Mouse (Mus musculus): ENCODE data around the gene Dlk1. TPM values are rescaled to one million over a fixed set of nuclear protein-coding genes. Genes with fewer than 3 reads are reported as not detected.
A peak's percentile ranks its signal among the peaks of the same experiment; 100 is the strongest.

Gene Dlk1
- polyA plus RNA-seq, 1 experiment from 2014 or later = 69.0 TPM

DNA sequence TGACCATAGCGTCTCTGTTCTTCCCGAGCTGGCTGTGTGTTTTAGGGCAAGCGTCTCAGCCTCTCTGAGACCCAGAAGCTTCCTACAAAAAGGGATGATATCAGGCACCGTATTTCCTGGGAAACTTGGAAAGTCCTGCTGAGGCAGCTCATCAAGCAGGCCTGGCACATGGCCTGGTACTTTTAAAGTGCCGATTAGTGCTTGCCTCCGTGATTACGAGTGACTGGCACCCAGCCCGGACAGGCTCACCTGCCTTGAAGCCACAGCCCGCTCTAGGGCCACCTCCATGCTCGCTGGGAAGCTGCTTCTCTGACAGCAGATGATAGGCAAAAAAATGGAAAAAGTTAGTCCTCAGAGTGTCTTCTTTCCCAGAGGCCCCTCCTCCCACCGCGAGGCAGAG lies 32.6 kb upstream of the Dlk1 start:
- Histone ChIP-seq H3K4me2 (no peak overlapping the region), H3K36me3 (no peaks in the 10 kb centered on the region), H3K4me3 (no peak overlapping the region), H3K27me3 (replicated peaks) (peaks cover 2% of the 10 kb centered on the region; the same call in 1 of the 2 replicates), H3K27ac (ENCODE audit: poor library complexity, severe bottlenecking) (no peak overlapping the region), H3K9me3 (replicated peaks) (no peaks in the 10 kb centered on the region), H3K4me1 (replicated peaks) (peaks cover 38% of the 10 kb centered on the region), H3K9ac (no peak overlapping the region)
- 65% methylated on average over 12 of the region's 12 CpGs for WGBS
- ATAC-seq (ENCODE audit: insufficient number of reproducible peaks, low FRiP score) = no peak

DNA sequence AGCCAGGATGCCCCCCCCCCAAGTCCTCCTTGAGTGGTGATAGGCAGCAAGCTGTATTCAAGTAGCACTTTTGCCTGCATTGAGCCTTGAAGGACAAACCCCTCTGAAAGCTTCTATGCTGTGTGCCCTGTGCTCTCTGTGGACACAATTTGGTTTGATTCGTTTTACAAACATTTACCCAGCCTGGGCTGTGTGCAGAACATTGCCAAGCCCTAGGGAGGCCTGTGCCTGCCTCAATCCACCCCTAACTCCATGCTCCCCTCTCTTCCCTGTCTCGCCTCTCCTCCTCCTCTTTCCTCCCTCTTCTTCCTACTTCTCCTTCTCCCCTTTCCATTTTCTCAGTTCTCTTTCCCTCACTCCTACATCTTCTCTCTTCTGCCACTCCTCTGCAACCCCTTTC lies 29.5 kb upstream of the Dlk1 start:
- peaks cover 17% of the 10 kb centered on the region for H3K27me3 ChIP-seq (replicated peaks)
- no peak overlapping the region for H3K4me2 ChIP-seq
- ATAC-seq (ENCODE audit: insufficient number of reproducible peaks, low FRiP score) = no peak
- H3K27ac ChIP-seq (ENCODE audit: poor library complexity, severe bottlenecking) = no peak overlapping the region
- no peak overlapping the region for H3K4me3 ChIP-seq
- H3K9ac ChIP-seq = no peak overlapping the region
- H3K4me1 ChIP-seq (replicated peaks) = peaks cover 32% of the 10 kb centered on the region
- no peaks in the 10 kb centered on the region for H3K9me3 ChIP-seq (replicated peaks)
- 42% methylated on average over 2 of the region's 2 CpGs for WGBS
- no peaks in the 10 kb centered on the region for H3K36me3 ChIP-seq

DNA sequence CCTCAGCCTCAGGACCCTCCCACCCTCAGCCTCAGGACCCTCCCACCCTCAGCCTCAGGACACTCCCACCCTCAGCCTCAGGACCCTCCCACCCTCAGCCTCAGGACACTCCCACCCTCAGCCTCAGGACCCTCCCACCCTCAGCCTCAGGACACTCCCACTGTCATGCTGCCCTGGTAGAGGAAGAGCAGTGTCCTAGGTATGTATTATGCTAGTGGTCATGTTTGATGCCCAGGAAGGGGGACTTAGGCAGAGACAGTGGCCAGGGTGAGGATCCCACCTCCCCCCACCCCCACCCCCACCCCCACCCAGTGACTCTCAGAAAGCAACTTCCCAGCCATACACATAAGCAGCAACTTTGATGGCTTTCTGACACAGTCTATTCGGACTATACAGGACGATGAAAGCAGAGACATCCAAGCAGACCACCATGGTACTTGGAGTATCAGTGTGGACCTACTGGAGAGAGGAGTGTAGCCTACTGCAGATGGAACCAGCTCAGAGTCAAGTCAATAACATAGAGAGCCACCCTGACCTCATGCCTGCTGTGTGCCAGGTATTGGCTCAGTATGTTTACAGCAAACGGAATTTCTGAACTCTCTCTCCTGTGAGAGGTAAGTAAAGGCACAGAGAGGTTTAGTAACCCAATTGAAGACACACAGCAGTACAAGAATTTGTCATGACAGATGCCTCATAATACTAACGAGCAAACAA lies 28.8 kb upstream of the Dlk1 start:
- WGBS = 73% methylated on average over 4 of the region's 4 CpGs
- H3K4me1 ChIP-seq (replicated peaks) = peaks cover 25% of the 10 kb centered on the region

DNA sequence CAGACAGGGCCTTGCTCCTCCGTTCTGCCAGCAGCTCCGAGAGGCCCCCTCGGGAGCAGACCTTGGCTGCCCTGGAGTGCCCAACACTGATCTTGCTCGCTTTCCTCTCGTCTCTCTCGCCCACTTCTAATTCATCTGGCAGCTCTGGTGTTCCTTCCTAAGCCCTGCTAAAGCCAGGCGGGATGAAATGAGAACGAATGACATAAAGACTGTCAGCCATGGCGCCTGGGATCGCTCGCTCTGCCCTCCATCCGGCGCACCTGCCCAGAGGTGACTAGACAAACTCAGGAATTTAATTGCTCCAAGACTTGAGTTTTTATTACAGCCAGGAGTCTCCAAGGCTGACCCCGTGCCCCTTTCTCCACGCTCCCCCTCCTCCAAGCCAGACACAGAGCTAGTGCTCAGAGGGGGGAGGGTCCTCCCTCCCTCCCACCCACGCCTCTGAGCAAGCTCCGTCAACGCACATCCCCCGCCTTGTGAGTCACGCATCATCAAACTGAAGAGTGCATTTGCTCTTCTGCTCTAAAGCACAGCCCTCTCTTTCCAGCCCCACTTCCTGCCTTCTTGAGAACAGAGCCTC lies 27.8 kb upstream of the Dlk1 start:
- 25% methylated on average over 20 of the region's 20 CpGs for WGBS
- H3K4me3 ChIP-seq = no peak overlapping the region
- no peak for ATAC-seq (ENCODE audit: insufficient number of reproducible peaks, low FRiP score)
- no peaks in the 10 kb centered on the region for H3K9me3 ChIP-seq (replicated peaks)
- no peaks in the 10 kb centered on the region for H3K36me3 ChIP-seq
- no peak overlapping the region for H3K9ac ChIP-seq
- H3K27ac ChIP-seq (ENCODE audit: poor library complexity, severe bottlenecking) = no peak overlapping the region
- H3K4me2 ChIP-seq = peak overlapping the region; percentile 35
- peaks cover 21% of the 10 kb centered on the region for H3K4me1 ChIP-seq (replicated peaks)
- peaks cover 17% of the 10 kb centered on the region for H3K27me3 ChIP-seq (replicated peaks)

More for the DNA sequence above, 28.8 kb upstream of the Dlk1 start:
- Histone ChIP-seq H3K27me3 (replicated peaks) (peaks cover 17% of the 10 kb centered on the region), H3K36me3 (no peaks in the 10 kb centered on the region), H3K4me2 (no peak overlapping the region), H3K27ac (ENCODE audit: poor library complexity, severe bottlenecking) (no peak overlapping the region), H3K4me3 (no peak overlapping the region), H3K9me3 (replicated peaks) (no peaks in the 10 kb centered on the region), H3K9ac (no peak overlapping the region)
- no peak for ATAC-seq (ENCODE audit: insufficient number of reproducible peaks, low FRiP score)

DNA sequence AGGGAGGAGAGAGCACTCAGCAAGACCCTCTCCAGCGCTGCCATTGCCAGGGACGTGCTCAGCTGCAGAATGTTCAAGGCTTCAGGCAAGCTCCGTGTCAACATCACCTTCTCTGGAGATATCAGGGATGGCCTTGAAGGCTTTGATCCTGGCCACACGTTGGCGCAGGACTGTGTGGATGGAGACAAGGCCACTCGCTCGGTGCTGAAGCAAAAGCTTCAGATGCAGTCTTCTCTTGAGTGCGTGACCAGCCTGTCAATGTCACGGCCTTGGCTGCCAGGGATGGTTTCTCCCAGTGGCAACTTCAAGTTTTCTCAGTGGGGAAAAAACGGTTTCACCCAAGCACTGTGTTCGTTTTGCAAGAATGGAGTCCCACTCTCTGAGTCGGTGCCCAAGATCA lies 26.6 kb upstream of the Dlk1 start:
- ATAC-seq (ENCODE audit: insufficient number of reproducible peaks, low FRiP score) = no peak
- H3K9me3 ChIP-seq (replicated peaks) = no peaks in the 10 kb centered on the region
- no peak overlapping the region for H3K27ac ChIP-seq (ENCODE audit: poor library complexity, severe bottlenecking)
- H3K36me3 ChIP-seq = no peaks in the 10 kb centered on the region
- H3K27me3 ChIP-seq (replicated peaks) = peaks cover 17% of the 10 kb centered on the region
- H3K9ac ChIP-seq = no peak overlapping the region
- H3K4me1 ChIP-seq (replicated peaks) = peaks cover 18% of the 10 kb centered on the region
- no peak overlapping the region for H3K4me3 ChIP-seq
- H3K4me2 ChIP-seq = no peak overlapping the region
- 51% methylated on average over 12 of the region's 12 CpGs for WGBS

DNA sequence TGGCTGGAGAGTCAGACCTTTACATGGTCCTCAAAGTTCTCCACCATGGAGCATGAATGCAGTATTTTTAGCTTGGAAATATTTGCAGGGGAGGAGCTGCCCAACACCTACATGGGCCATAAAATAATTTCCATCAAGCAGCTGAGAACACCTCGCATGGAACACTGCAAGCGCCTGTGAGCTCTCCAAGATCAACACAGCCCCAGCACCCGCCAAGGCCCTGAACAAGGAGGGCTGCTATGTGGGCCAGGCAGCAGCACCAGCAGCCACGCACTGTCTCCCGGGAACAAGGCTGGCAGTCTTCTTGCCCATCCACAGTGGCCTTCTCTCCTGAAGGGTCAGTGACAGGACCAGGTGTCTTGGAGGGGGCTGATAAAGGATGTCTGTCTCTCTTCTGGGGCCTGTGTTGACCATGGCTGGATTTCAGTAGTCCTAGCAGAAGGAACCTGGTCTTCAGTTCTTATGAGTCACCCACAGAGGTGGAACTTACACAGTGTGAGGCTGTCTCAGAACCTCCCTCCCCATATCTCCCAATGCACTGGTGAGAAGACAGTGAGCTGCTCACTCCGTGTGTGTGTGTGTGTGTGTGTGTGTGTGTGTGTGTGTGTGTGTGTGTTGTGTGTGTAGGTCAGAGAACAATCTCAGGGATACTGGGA lies 20.0 kb upstream of the Dlk1 start:
- no peak for ATAC-seq (ENCODE audit: insufficient number of reproducible peaks, low FRiP score)
- no peaks in the 10 kb centered on the region for H3K36me3 ChIP-seq

DNA sequence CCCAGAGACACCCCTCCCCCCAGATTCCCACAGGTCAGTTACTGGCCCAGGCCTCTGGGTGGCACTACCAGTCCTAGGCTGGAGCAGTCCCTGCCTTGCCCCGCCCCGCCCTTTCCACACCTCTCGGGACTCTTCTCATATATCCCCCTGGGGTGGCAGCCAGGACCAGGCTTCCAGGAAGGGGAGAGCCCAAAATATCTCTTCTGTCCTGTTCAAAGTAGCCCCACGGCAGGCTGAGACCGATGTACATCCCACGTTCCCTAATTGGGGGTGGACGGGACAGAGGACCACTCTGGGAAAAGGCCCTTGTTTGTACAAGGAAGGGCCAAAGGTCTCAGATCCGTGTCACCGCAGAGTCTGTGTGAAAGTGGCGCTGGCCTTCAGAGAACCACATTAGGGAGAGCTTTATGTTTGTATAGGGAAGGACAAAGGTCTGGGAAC lies 16.2 kb upstream of the Dlk1 start:
- H3K36me3 ChIP-seq = no peaks in the 10 kb centered on the region
- peak overlapping the region; percentile 69; the same call in 1 of the 2 replicates for H3K27ac ChIP-seq (ENCODE audit: poor library complexity, severe bottlenecking)
- H3K27me3 ChIP-seq (replicated peaks) = no peaks in the 10 kb centered on the region; the same call in 1 of the 2 replicates
- no peaks in the 10 kb centered on the region for H3K9me3 ChIP-seq (replicated peaks)
- 8% methylated on average over 10 of the region's 10 CpGs for WGBS
- peak overlapping the region; percentile 33 for H3K4me2 ChIP-seq
- H3K4me3 ChIP-seq = no peak overlapping the region
- no peak overlapping the region for H3K9ac ChIP-seq
- peak; percentile 68 for ATAC-seq (ENCODE audit: insufficient number of reproducible peaks, low FRiP score)
- H3K4me1 ChIP-seq (replicated peaks) = peaks cover 53% of the 10 kb centered on the region

More for the DNA sequence above, 20.0 kb upstream of the Dlk1 start:
- Histone ChIP-seq H3K4me2 (no peak overlapping the region), H3K4me1 (replicated peaks) (peaks cover 26% of the 10 kb centered on the region), H3K4me3 (no peak overlapping the region), H3K9ac (no peak overlapping the region), H3K9me3 (replicated peaks) (no peaks in the 10 kb centered on the region), H3K27ac (ENCODE audit: poor library complexity, severe bottlenecking) (no peak overlapping the region), H3K27me3 (replicated peaks) (no peaks in the 10 kb centered on the region)
- WGBS = 58% methylated on average over 6 of the region's 6 CpGs

DNA sequence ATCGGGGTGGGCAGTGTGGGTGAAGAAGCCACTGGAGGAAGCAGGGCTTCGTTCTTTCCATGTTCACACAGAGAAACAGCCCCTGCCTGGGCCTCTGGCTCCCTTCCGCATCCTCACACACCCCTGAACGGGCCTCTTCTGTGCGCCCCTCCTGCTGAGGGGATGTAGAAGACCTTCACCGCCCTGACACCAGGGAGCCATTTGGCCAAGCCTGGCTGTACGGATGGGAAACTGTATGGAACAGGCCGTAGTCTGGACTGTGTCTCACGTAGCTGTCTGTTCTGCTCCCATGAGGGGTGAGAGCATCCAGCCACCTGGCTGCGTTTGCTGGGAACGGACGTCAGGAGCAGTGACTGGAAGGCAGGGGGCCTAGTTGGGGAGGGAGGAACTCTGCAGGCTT lies 15.8 kb upstream of the Dlk1 start:
- Histone ChIP-seq H3K27me3 (replicated peaks) (no peaks in the 10 kb centered on the region; the same call in 1 of the 2 replicates), H3K4me2 (peak overlapping the region; percentile 57), H3K36me3 (no peaks in the 10 kb centered on the region), H3K27ac (ENCODE audit: poor library complexity, severe bottlenecking) (peak overlapping the region; percentile 69), H3K4me1 (replicated peaks) (peaks cover 57% of the 10 kb centered on the region), H3K9ac (no peak overlapping the region), H3K4me3 (no peak overlapping the region), H3K9me3 (replicated peaks) (no peaks in the 10 kb centered on the region)
- 12% methylated on average over 12 of the region's 12 CpGs for WGBS
- peak; percentile 56 for ATAC-seq (ENCODE audit: insufficient number of reproducible peaks, low FRiP score)

DNA sequence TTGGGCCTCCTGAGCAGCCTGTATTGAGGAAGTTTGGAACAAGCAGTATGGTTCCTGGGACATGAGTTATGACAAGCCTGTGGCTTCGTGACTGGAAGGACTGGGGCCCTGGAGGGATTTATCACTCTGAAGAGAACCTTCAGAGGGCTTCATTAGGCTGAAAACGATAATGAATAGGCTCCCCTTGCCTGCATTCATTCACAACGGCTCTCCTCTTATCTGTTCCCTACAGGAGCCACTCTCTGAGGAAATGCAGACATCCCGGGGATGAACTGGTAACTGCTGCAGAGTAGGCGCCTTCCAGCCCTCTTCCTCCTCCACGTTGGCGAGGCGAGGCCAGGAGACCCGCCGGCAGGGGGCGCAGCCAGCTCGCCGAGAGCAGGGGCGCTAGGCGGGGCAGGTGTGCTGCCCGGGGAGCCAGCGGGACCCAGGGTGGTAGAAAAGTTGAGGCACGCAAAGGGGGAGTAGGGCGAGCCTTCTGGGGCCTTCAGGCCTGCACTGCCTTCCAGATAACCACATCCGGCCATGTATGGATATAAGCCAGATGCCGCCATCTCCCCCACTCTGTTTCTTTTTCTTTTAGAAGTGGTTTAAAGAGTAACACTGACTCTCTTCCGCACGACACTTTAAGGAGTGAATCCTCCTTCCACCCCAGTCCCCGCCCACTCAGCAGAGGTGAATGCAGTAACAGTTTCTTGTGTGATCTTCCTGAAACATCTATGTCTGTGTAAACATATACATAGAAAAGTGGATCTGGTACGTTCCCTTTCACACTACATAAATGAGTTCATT lies 14.9 kb upstream of the Dlk1 start:
- H3K9me3 ChIP-seq (replicated peaks) = no peaks in the 10 kb centered on the region
- no peaks in the 10 kb centered on the region for H3K36me3 ChIP-seq
- peak overlapping the region; percentile 69 for H3K27ac ChIP-seq (ENCODE audit: poor library complexity, severe bottlenecking)
- H3K4me1 ChIP-seq (replicated peaks) = peaks cover 51% of the 10 kb centered on the region
- WGBS = 5% methylated on average over 25 of the region's 25 CpGs
- ATAC-seq (ENCODE audit: insufficient number of reproducible peaks, low FRiP score) = peak; percentile 57
- H3K9ac ChIP-seq = peak overlapping the region; percentile 35
- peak overlapping the region; percentile 57 for H3K4me2 ChIP-seq
- H3K27me3 ChIP-seq (replicated peaks) = no peaks in the 10 kb centered on the region; the same call in 1 of the 2 replicates
- H3K4me3 ChIP-seq = peak overlapping the region; percentile 13; the same call in 1 of the 2 replicates

DNA sequence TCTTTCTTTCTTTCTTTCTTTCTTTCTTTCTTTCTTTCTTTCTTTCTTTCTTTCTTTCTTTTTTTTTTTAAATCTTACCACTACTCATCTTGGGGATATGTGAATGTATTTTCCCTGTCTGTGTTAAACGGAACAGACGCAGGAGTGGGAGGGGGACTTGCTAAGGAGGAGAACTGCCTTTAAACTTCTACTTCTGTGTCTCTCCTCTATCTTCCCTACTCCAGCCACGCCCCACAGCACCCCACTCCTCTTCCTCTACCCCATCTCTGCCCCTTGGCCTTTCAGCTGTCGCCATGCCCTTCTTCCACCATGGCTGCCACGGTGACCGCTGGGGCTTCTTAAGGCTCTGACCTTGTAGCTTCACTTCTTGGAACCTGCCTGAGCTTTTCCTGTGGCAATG lies 14.2 kb upstream of the Dlk1 start:
- H3K4me3 ChIP-seq = no peak overlapping the region
- WGBS = 72% methylated on average over 6 of the region's 6 CpGs
- peaks cover 51% of the 10 kb centered on the region for H3K4me1 ChIP-seq (replicated peaks)
- no peaks in the 10 kb centered on the region for H3K9me3 ChIP-seq (replicated peaks)
- no peak overlapping the region for H3K9ac ChIP-seq
- H3K27me3 ChIP-seq (replicated peaks) = no peaks in the 10 kb centered on the region; the same call in 1 of the 2 replicates
- ATAC-seq (ENCODE audit: insufficient number of reproducible peaks, low FRiP score) = no peak
- no peak overlapping the region for H3K4me2 ChIP-seq
- H3K27ac ChIP-seq (ENCODE audit: poor library complexity, severe bottlenecking) = no peak overlapping the region
- H3K36me3 ChIP-seq = no peaks in the 10 kb centered on the region

DNA sequence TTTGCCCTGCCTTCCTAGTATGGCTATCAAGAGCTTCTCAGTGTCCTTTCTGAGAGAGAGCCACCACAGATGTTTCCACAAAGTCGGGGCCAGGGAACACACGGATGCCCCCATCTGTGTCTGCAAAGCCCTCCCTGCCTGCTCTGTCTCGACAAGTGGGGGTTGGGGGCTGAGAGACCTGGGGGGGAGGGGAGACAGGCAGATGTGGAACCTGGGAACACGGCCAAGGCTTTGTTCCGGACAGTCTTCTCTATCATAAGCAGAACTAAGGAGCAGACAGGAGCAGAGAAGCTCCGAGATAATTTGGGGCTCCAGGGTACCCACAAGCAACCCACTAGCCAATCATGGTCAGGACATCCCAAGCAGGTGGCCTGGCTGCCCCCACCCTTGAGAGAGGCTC lies 12.6 kb upstream of the Dlk1 start:
- H3K4me1 ChIP-seq (replicated peaks) = peaks cover 54% of the 10 kb centered on the region
- peaks cover 8% of the 10 kb centered on the region for H3K27me3 ChIP-seq (replicated peaks)
- no peaks in the 10 kb centered on the region for H3K36me3 ChIP-seq
- WGBS = 42% methylated on average over 6 of the region's 6 CpGs
- H3K4me3 ChIP-seq = no peak overlapping the region
- ATAC-seq (ENCODE audit: insufficient number of reproducible peaks, low FRiP score) = no peak
- no peaks in the 10 kb centered on the region for H3K9me3 ChIP-seq (replicated peaks)
- H3K4me2 ChIP-seq = no peak overlapping the region
- H3K27ac ChIP-seq (ENCODE audit: poor library complexity, severe bottlenecking) = no peak overlapping the region
- no peak overlapping the region for H3K9ac ChIP-seq
